Mouse (Mus musculus) splenic B cell, adult 2 months (primary cell): Measurements from ENCODE around the gene Gtf3c3.

Experiments
- DNase-seq: peaks from one replicate; pipeline ENCODE4 v3.0.0-alpha.2; 2011; ENCODE audit warnings: low read depth, low spot score
- H3K27me3 ChIP-seq: 2 replicates; pipeline ENCODE4 v1.6.1; 2012; ENCODE audit warnings: mild to moderate bottlenecking, low read length, moderate library complexity, mixed read lengths; ENCODE audit not compliant: control insufficient read depth, poor library complexity, insufficient read depth, severe bottlenecking
- H3K36me3 ChIP-seq: 2 replicates; pipeline ENCODE4 v1.6.1; 2012; ENCODE audit warnings: mild to moderate bottlenecking, low read length, moderate library complexity, mixed read lengths; ENCODE audit not compliant: control insufficient read depth, poor library complexity, insufficient read depth, severe bottlenecking

The Gtf3c3 gene

GRCm38 (mm10) chr1:54377506-54378051 is 61.2 kb downstream of the Gtf3c3 start:
- no peak for DNase-seq
- Histone ChIP-seq H3K36me3 (no peaks in the 10 kb centered on the region), H3K27me3 (no peaks in the 10 kb centered on the region)

DNA sequence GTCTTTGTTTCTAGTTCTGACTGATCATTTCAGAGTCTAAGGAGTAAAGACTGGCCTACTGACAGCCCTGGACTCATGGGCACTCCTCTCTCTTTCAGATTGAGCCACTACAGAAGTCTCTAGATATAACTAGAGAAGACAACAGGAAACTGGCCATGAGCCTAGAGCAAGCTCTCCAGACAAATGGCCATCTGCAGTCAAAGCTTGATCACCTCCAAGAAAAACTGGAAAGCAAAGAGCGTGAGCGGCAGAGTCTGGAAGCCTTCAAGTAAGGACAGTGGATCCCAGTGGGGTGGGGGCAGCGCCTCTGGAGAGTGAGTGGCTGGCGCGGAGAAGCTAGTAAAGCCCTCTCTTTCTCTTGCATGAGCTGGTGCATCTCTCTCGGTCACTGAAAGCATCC is 82.2 kb downstream of the Gtf3c3 start:
- no peak for DNase-seq
- Histone ChIP-seq H3K27me3 (no peaks in the 10 kb centered on the region), H3K36me3 (no peaks in the 10 kb centered on the region)

DNA sequence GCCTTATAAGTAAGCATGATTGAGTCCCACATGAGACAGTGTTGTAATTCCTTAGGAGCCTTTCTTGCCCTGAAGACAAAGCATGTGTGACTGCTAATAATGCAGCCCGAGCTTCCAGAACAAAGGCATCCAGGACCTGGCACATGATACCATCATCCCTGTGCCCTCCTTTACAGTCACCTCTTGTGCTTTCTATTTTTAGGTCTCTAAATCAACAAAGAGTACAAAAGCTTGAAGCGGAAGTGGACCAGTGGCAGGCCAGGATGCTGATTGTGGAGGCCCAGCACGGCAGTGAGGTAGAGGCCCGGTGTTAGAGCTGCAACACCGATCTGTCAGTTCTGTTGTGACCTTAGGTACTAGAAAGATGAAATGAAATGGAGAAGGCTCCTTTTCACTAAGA is 83.3 kb downstream of the Gtf3c3 start:
- DNase-seq: no peak
- no peaks in the 10 kb centered on the region for H3K36me3 ChIP-seq
- H3K27me3 ChIP-seq: no peaks in the 10 kb centered on the region

GRCm38 (mm10) chr1:54354786-54355185 is 84.0 kb downstream of the Gtf3c3 start:
- no peaks in the 10 kb centered on the region for H3K27me3 ChIP-seq
- DNase-seq: no peak
- no peaks in the 10 kb centered on the region for H3K36me3 ChIP-seq
